Mouse (Mus musculus) heart, adult 9 months (tissue): ENCODE results near the gene Ksr2.
"Not testable (repeated sequence)": the region's sequence is repeated elsewhere in the genome, so short reads cannot be mapped to it uniquely, and the experiment has no call there.

Experiments
- DNase-seq, 2 experiments: peaks; one replicate each; pipeline ENCODE4 v3.0.0; 2022; ENCODE audit warnings: low spot score in 2 of 2

Gene Ksr2

DNA sequence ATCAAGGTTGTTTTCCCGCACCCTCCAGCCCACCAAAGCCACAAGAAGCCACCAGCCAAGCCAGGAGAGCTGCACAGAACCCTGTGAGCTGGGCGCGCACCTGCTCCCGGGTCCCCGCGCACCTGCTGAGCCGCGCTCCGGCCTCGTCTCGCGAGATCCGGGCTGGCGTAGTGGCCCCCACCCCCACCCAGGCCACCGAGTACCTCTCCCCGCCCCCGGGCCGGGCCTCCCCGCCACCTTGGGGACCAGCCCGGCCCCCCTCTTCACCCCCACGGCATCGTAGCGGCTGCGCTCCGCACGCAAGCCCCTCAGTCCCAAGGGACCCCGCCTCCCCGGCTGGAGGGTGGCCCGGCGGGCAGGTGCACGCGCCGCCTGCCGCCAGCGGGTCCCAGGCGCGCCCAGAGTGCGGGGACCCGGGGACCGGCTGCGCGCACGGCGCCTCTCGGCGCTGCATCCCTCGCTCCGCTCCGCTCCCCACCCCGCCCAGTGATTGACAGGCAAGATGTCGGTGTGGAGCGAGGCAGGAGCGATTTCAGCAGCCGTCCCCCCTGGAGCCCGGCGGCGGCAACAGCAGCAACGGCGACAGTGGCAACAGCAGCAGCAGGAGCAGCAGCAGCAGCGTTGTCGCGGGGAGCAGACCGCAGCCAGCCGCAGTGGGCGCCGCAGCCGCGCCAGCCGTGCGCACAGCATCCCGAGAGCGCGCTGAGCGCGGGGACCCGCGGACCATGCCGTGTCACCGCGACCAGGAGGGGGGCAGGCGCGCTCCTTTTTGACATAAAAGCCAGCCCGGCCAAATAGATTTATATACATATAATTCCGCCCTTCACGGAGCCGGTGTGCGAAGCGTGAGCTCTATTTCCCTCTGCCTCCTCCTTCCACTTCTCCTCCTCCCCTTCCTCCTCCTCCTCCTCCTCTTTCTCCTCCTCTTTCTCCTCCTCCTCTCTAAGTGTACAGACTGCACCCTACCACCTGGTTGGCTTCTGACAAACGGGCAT is at the start of gene Ksr2:
TSS of gene Ksr2 (plus strand) at position 494 of the 995 bp plus-strand sequence.
- DNase-seq: no peak

DNA sequence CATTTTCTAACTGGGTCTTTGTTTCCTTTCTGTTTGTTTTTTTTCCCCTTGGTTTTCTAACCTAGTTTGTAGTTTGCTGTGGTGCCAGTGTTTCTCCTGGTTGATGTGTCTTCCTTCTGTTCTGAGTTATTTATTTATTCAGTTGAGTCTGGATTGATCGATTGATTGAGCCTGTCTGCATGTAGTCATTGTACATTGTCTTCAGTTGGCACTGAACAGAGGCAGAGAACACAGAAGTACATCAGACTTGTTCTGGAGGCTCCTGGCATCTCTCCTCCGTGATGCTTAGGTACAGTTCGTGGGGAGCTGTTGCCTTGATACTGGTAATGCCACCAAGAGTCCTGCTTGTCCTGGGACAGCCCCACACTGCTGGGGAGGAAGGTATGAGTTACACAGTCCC is 49.0 kb upstream of the Ksr2 start:
- no peak for DNase-seq

DNA sequence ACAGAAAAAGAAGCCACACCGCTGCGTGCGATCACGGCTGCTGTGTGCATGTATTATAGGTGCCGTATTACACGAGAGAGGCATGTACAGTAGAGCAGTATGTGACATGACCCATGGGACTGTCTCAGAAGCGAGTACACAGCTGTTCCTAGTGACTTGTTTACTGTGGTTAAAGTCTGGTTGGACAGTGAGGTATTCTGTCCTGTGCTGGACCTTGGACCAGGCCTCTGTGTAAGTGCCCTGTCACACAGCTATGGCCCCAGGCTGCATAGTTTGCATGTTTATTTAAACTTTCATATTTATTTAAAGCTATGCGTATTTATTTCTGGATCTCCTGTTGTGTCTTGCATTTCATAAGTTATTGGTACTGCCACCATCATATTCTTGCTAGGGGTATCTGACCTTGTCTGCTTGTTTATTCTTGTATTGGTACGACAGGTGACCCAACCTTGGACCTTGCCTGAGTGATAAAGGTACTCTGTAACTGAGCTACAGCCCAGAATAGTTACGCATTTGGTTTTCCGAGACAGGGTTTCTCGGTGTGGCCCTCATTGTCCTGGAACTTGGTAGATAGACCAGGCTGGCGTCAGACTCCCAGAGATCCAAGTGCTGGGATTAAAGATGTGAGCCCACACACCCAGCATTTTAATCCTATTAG is 47.8 kb upstream of the Ksr2 start:
- no peak for DNase-seq

DNA sequence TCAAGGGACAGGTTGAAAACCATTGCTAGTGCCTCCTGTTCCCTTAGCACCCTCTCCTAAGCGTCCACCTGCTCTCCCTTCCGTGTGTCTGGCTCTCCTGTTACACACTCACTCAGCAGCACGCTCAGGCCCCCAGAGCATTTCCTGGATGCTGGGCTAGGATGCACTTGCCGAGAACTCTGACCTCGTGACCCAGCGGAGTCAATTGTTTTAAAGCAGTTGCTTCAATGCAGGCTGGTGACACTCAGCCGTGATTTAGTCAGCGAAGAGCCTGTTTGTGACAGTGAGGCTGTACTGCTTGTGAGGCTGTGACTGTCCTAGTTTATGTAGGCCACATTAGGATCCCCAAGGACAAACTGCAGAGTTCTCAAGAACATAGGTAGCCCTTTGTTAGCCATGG is 46.6 kb upstream of the Ksr2 start:
- DNase-seq: no peak

DNA sequence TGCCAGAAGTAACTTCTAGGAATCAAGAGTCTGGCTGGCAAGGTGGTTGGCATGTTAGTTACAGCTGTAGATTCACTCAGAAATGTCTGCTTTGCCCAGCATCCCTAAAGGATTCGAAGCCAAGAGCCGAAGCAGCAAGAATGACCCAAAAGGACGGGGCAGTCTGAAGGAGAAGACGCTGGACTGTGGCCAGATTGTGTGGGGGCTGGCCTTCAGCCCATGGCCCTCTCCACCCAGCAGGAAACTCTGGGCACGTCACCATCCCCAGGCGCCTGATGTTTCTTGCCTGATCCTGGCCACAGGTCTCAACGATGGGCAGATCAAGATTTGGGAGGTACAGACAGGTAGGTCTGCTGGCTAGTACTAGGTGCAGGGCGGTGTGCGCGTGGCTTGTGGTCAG is 43.2 kb upstream of the Ksr2 start:
- no peak for DNase-seq

DNA sequence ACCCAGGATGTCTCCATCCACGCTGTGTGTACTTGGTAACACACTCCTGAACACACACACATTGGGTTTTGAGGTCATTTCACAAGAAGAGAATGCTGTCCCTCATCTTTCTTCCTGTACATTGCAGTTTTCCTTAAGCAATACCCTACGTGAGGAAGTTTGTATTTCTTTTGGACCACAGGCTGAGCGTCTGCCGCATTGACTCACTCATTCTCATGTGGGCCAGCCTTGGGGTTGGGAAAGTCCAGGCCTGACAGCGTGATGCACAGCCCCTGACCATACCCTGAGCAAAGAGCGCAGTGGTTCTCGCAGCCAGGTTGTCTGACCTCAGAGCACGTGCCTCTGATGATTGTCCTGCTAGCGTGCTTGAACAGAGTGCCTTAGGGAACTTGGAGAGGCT is 40.4 kb upstream of the Ksr2 start:
- no peak for DNase-seq

DNA sequence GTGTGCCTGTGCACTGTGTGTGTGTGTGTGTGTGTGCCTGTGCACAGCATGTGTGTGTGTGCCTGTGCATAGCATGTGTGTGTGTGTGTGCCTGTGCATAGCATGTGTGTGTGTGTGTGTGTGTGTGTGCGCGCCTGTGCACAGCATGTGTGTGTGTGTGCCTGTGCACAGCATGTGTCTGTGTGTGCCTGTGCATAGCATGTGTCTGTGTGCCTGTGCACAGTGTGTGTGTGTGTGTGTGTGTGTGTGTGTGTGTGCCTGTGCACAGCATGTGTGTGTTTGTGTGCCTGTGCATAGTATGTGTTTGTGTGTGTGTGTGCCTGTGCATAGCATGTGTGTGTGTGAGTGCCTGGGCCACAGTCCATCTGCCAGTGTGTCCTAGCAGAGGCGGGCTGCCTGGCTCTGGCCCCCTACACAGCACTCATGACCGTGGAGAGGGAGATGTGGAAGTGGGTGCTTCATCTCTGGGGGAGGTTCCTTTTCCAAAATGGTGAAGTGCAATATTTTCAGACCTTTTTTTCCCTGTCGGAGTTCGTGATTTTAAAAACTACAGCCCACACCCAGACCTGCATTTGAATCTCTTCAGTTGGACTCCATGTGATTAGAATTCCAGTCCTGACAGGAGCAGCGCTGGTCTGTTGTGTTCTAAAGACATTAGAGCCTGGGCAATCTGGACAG is 39.3 kb upstream of the Ksr2 start:
- DNase-seq: no peak

DNA sequence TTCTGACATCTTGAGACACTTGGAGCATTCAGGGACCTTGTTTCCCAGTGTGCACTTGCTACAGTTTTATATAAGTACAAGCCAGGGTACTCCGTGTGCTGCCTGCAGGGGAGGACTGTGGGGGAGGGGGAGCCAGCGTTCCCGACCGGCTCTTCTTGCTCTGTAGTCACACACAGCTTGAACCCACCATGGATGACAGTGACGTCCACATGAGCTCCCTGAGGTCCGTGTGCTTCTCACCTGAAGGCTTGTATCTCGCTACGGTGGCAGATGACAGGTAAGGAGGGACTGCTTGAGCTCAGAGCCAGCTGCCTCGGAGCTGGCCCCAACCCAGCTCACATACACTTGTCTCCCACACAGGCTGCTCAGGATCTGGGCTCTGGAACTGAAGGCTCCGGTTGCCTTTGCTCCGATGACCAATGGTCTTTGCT is 37.5 kb upstream of the Ksr2 start:
- DNase-seq: no peak

DNA sequence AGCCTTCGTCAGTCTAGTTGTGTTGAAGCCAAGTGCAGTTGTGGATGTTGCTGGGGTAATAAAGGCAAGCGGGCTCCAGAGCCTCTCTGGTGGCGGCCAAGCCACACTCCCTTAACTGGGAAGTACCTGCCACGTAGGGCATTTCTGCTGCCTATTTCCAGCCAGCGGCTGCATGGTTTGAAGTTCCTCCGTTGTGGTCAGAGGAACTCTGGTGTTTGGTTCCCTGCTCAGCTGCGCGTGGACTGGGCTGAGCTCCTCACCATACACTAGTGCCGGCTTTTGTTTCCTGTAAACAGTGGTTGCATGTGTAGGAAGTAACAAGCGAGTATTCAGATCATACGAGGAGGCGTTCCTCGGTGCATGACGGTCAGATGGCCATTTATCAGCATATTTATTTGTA is 36.1 kb upstream of the Ksr2 start:
- DNase-seq: not testable (repeated sequence)

DNA sequence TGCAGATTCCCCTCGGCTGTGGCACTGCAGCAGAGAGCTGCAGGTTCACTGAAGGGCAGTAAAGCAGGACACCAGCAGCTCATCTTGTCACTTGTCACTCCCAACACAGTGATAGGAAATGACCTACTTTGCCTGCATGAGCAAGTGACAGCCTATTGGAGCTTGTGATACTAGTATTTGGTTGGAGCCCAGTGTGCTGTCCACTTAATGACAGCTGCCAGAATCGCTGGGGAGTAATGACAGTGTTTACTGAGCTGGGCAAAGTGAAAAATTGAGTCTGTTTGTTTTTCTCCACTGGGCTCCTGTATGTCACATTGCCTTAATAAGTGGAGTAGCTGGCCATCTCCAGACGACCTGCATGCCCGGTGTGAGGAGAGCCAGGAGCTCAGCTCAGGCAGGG is 33.6 kb upstream of the Ksr2 start:
- DNase-seq: peak; percentile 10 to 32

DNA sequence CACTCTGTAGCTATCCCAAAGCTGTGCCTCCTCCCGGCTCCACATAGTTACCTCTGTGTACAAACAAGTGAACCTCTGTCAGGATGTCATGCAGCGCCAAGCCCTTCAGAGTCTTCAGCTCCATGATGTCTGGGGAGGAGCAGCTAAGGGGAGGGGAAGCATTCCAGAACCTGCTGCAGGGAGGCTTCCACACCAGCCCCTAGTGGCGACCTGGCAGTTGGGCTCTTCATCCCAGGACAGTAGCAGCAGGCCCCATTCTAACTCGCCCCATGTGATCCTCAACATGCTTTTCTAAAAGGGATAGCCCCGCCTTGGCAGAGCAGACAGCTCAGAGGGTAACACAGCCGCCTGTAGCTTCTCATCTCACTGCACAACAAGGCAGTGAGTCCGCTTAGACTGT is 32.0 kb upstream of the Ksr2 start:
- no peak for DNase-seq

DNA sequence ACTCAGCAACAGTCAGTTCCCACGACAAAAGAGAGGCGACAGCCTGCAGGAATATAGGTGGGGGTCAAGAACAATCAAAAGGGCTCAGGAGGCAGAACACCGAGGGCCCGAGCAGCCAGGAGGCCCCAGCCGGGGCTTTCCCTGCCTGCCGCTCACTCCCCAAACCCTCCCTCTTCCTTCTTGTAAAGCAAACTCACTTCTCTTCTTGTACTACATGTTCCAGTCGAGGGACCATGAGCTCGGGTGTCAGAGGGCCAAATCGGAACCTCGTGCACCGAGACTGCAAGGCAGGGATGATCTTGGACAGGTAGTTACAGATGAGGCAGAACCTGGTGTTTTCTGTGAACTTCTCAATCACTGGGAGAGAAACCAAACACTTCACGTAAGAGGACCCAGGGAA is 30.6 kb upstream of the Ksr2 start:
- DNase-seq: no peak

DNA sequence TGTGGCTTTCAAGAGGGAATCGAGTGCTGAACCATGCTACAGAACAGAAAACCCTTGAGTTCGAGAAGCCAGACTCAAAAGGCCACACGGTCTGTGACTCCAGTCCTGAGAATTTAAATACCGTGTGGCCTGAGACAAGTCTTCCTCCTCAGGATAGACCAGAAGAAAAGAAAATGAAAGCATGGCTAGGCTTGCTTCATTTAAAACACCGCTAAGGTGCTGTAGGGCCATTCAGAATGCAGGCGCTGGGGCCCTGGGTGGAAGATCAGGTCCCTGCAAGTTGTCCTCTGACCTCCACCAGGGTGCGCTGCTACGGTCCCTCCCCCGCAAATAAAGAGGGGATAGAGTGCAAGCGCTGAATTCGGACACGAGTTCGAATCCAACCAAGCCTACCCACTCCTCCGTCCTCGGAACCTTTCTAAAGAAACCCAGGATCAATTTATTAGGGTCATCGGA is 25.5 kb upstream of the Ksr2 start:
- peak in 1 of 2 experiments; percentile 31 for DNase-seq

DNA sequence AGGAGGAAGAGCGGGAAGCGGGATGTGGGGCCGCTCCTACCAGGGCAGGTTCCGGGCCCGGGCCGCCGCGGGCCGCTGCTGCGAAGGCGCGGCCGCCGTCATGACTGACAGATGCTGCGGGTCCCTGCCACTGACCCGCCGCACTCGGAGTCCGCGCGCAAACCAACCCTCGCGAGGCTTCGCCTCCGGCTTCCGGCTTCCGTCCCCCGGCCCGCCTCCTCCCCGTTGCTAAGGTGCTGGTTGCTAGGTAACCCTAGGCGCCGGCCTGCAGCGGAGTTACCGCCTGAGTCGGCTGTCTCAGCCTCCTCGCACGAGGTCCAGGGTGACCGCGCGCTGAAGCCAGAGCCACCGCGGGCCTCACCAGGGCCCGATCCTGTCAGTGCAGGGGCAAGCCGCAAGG is 24.9 kb upstream of the Ksr2 start, which contains the start of gene Rfc5:
TSS of gene Rfc5 (minus strand) at position 171 of the 400 bp plus-strand sequence.
- peak; percentile 93 to 94 for DNase-seq

DNA sequence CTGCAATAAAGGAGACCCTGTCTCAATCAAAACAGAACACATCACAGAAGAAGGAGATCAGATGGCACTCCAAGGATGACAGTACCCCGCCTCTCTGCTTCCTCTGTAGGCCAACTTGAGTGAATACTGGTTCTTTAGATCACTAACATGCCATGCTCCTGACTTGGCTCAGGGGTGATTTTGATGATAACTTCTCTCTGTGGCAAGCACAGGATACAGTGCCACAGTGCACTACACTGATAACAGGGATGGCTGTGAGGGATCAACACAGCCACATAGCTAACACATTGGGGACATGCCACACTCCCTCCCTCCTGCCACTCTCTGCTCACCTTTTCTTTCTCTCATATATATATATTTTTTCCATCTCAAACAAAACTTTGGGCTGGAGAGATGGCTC is 22.9 kb upstream of the Ksr2 start:
- DNase-seq: no peak

DNA sequence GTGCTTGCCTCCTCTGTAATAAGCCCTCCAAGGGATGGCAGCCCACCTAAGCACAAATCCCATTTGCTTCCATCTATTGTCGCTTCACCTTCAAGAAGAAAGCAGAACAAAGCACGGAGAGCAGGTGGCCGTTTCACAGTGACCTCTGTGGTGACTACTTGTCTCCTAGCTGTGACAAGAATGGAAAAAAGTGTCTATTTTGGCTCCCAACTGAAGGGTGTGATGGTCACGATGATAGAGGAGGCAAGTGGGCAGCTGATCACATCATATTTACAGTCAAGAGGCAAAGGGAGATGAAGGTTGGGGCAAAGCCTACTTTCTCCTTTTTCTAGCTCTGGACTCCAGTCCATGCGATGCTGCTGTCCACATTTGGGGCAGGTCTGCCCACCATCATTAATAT is 18.0 kb upstream of the Ksr2 start:
- DNase-seq: no peak

DNA sequence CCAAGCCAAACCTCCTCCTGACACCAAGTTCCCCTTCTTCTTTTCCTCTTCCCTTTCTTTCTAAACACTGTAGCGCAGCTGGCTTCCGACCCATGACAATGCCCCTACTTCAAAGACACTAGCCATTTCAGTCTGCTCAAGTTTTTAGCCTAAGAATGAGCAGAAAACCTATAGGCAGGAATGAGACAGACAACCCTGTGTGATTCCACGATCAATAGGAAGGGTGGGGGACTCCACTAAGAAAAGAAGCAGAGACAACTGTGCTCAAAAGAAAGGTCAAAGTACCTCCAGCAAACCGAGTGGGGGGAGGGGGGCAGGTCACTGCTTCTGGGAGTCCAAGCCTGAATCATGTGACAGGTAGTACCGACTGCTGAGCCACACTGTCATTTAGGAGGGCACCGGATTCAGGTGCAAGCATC is 17.2 kb upstream of the Ksr2 start:
- DNase-seq: no peak

DNA sequence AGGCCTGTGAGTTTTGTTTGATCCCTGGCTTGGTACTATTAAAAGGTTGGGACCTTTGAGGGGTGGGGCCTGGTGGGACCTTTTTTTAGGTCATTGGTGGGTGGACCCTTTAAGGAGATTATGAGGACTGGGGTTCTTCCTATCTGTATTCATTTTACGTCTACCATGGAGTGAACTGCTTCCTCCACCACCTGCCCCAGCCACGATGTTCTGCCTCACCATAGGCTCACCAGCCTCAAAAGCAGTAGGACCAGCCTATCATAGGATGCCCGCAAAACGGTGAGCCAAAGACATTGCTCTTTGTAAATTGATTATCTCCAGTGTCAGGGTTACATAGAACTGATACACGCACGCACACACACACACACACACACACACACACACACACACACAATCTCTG is 16.4 kb upstream of the Ksr2 start:
- DNase-seq: no peak

DNA sequence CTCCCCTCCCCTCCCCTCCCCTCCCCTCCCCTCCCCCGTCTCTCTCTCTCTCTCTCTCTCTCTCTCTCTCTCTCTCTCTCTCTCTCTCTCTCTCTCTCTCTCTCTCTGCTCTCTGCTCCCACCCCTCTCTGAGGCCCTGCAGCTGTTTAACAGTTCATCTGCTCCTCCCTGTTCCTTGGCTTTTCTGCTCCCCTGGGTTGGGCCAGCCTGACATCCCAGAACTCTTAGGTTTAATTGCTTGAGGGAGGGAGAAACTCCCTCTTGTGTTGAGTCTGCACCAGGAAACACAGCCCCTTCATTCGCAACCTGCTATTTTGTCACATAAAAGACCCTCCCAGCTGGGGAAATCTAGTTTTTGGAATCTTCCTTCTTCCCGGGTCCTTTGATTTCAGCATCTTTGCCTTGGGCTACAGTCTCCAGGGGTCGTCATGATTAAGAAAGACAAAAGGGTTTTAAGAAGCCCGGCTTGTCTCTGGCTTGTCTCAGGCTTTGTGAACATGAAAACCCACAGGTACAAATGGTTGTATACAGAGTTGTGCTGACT is 15.7 kb upstream of the Ksr2 start:
- DNase-seq: no peak

DNA sequence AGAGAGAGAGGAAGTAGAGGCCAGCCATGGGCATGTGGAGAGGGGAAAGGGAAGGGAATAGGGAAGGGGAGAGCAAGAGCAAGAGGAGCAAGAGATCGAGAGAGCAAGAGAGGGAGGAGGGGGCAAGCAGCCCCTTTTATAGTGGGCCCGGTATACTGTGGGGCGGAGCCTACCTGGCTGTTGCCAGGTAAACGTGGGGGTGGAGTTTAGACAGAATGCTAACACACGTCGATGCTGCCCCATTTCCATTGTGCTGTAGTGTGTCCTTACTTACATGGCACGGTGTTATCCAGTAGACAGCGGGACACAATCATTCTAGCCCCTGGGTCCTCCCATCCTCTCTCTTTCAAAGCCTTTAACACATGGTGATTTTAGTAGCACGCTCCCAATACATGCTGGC is 14.5 kb upstream of the Ksr2 start:
- no peak for DNase-seq

DNA sequence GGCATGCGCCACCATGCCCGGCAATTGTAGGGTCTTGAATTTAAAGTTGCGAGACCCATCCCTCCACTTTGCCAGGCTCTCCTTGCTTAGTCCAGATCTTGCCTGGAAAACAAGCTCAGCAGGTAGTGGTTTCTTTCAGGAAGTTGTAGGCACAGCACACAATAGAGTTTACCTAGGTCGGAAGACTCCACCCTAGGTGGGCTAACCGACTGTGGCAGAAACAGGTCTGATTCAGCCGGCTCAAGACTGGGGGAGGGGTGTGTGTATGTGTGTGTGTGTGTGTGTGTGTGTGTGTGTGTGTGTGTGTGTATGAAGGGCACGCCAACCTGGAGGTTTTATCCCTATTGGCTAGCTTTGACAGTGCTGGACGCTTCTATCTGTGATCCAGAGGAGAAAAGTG is 10.2 kb upstream of the Ksr2 start:
- DNase-seq: no peak

DNA sequence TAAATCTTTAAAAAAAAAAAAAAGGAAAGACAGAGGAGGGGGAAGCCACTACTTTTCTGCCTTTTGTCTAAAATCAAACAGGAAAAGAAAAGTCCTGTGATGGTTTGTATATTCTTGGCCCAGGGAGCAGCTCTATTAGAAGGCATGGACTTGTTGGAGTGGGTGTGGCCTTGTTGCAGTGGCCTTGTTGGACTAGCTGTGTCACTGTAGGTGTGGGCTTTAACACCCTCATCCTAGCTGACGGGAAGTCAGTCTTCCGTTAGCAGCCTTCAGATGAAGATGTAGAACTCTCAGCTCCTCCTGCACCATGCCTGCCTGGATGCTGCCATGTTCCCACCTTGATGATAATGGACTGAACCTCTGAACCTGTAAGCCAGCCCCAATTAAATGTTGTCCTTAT is 9.1 kb upstream of the Ksr2 start:
- not testable (repeated sequence) for DNase-seq
